Mouse (Mus musculus) embryonic facial prominence, embryonic 11.5 days (tissue): ENCODE measurements around the gene Psma5. TPM values are rescaled to one million over a fixed set of nuclear protein-coding genes. Genes with fewer than 3 reads are reported as not detected.
"Not testable (repeated sequence)": the region's sequence is repeated elsewhere in the genome, so short reads cannot be mapped to it uniquely, and the experiment has no call there.

Source experiments
- ATAC-seq: fragments of 200-750 bp; cut with Nextera tagmentation; replicated peaks from 2 replicates; pipeline ENCODE4 v1.8.0; 2017; ENCODE audit warnings: low read depth; ENCODE audit not compliant: insufficient number of reproducible peaks, low FRiP score, low TSS enrichment
- DNase-seq: peaks from one replicate; pipeline ENCODE4 v3.0.0-alpha.2; 2015; ENCODE audit warnings: low spot score
- H3K27ac ChIP-seq: fragments of 300-500 bp; sonication (generic); replicated peaks from 2 replicates; pipeline ENCODE4 v1.5.1; 2014; ENCODE audit warnings: mild to moderate bottlenecking, low read depth, low read length, control low read depth
- H3K27me3 ChIP-seq: fragments of 300-500 bp; sonication (generic); 2 replicates; pipeline ENCODE4 v1.6.1; 2014; ENCODE audit warnings: mild to moderate bottlenecking, low read length, moderate library complexity, mixed read lengths; ENCODE audit not compliant: control insufficient read depth, insufficient read depth
- H3K36me3 ChIP-seq: fragments of 300-500 bp; sonication (generic); replicated peaks from 2 replicates; pipeline ENCODE4 v1.6.1; 2014; ENCODE audit warnings: low read depth, mild to moderate bottlenecking, low read length, moderate library complexity, mixed read lengths; ENCODE audit not compliant: control insufficient read depth, insufficient read depth
- H3K4me1 ChIP-seq: fragments of 300-500 bp; sonication (generic); 2 replicates; pipeline ENCODE4 v1.6.1; 2014; ENCODE audit warnings: low read length, mixed read lengths; ENCODE audit not compliant: control insufficient read depth, insufficient read depth
- H3K4me2 ChIP-seq: fragments of 300-500 bp; sonication (generic); 2 replicates; pipeline ENCODE4 v1.6.1; 2014; ENCODE audit warnings: low read depth, mild to moderate bottlenecking, control low read depth, low read length, moderate library complexity
- H3K4me3 ChIP-seq: fragments of 300-500 bp; sonication (generic); 2 replicates; pipeline ENCODE4 v1.5.1; 2014; ENCODE audit warnings: low read depth, low read length, control low read depth
- H3K9ac ChIP-seq: fragments of 300-500 bp; sonication (generic); replicated peaks from 2 replicates; pipeline ENCODE4 v1.6.1; 2014; ENCODE audit warnings: mild to moderate bottlenecking, control low read depth, low read length
- H3K9me3 ChIP-seq: fragments of 300-500 bp; sonication (generic); replicated peaks from 2 replicates; pipeline ENCODE4 v1.6.1; 2016; ENCODE audit warnings: mild to moderate bottlenecking, low read length, inconsistent platforms, mixed read lengths; ENCODE audit not compliant: control insufficient read depth
- WGBS: fragments of 180-500 bp; shearing (Covaris S2); extraction: QIAGEN DNeasy Blood & Tissue Kit; methylation state at CpG from one replicate; pipeline ENCODE4 v1.1.7; 2014; 5-methylcytosine and 5-hydroxymethylcytosine counted together
- polyA plus RNA-seq: library from polyadenylated mRNA; unstranded; fragments of >200 nt; fragmentation: Nextera tagmentation; extraction: Ambion mirVana; gene quantifications from 2 replicates; pipeline ENCODE4 v1.2.1, GENCODE M21; 2014

The Psma5 gene
- polyA plus RNA-seq, 1 experiment from 2014 or later, result 344 TPM

- Histone ChIP-seq H3K9ac (no peak overlapping the region), H3K27me3 (no peaks in the 10 kb centered on the region), H3K4me3 (no peak overlapping the region), H3K4me1 (no peaks in the 10 kb centered on the region), H3K27ac (no peak overlapping the region), H3K36me3 (no peaks in the 10 kb centered on the region), H3K4me2 (no peak overlapping the region), H3K9me3 (no peaks in the 10 kb centered on the region)
- no peak for ATAC-seq
- DNase-seq, result peak; percentile 76
- WGBS, result 15% methylated on average over 5 of the region's 5 CpGs
Measured at GRCm38 (mm10) chr3:108214734-108215133, 42.0 kb upstream of the Psma5 start.

- no peaks in the 10 kb centered on the region for H3K36me3 ChIP-seq
- no peak overlapping the region for H3K27ac ChIP-seq
- DNase-seq (no peak), ATAC-seq (no peak)
- H3K9me3 ChIP-seq, result no peaks in the 10 kb centered on the region
- 73% methylated on average over 3 of the region's 3 CpGs for WGBS
- no peak overlapping the region for H3K4me2 ChIP-seq
- no peak overlapping the region for H3K9ac ChIP-seq
- H3K4me3 ChIP-seq, result no peak overlapping the region
- no peaks in the 10 kb centered on the region for H3K4me1 ChIP-seq
- peaks cover 9% of the 10 kb centered on the region for H3K27me3 ChIP-seq
Measured at GRCm38 (mm10) chr3:108220661-108221060, 36.1 kb upstream of the Psma5 start.

GRCm38 (mm10) chr3:108225711-108226557 lies 30.8 kb upstream of the Psma5 start:
- Histone ChIP-seq H3K9me3 (no peaks in the 10 kb centered on the region), H3K9ac (peak overlapping the region; percentile 47), H3K36me3 (no peaks in the 10 kb centered on the region), H3K4me2 (peak overlapping the region; percentile 59), H3K27ac (no peak overlapping the region), H3K4me3 (peak overlapping the region; percentile 46), H3K4me1 (no peaks in the 10 kb centered on the region), H3K27me3 (peaks cover 26% of the 10 kb centered on the region)
- ATAC-seq, result peak; percentile 63
- peak; percentile 16 for DNase-seq
- 2% methylated on average over 66 of the region's 67 CpGs for WGBS

- no peak within 1 kb of the TSS for H3K27ac ChIP-seq
- peak within 1 kb of the TSS; percentile 47 for H3K9ac ChIP-seq
Measured at GRCm38 (mm10) chr3:108226558-108227350, 30.0 kb upstream of the Psma5 start, which contains the start of gene Sypl2. Sypl2 (minus strand) TSS chr3:108226648.

GRCm38 (mm10) chr3:108227521-108227920 lies 29.2 kb upstream of the Psma5 start:
- 69% methylated on average over 2 of the region's 2 CpGs for WGBS
- H3K36me3 ChIP-seq, result no peaks in the 10 kb centered on the region
- no peak overlapping the region for H3K9ac ChIP-seq
- no peak overlapping the region; the same call in 1 of the 2 replicates for H3K4me2 ChIP-seq
- H3K27ac ChIP-seq, result no peak overlapping the region
- H3K4me1 ChIP-seq, result no peaks in the 10 kb centered on the region
- peaks cover 26% of the 10 kb centered on the region for H3K27me3 ChIP-seq
- ATAC-seq (no peak), DNase-seq (no peak)
- no peaks in the 10 kb centered on the region for H3K9me3 ChIP-seq
- no peak overlapping the region for H3K4me3 ChIP-seq

More at GRCm38 (mm10) chr3:108226558-108227350, 30.0 kb upstream of the Psma5 start, which contains the start of gene Sypl2:
- peak; percentile 53 for ATAC-seq
- Histone ChIP-seq H3K9me3 (no peaks in the 10 kb centered on the region), H3K4me3 (peak within 1 kb of the TSS; percentile 46), H3K4me1 (no peaks in the 10 kb centered on the region), H3K27me3 (peaks cover 26% of the 10 kb centered on the region), H3K36me3 (no peaks in the 10 kb centered on the region), H3K4me2 (peak within 1 kb of the TSS; percentile 59)
- peak; percentile 73 for DNase-seq
- WGBS, result 3% methylated on average over 44 of the region's 44 CpGs

GRCm38 (mm10) chr3:108231646-108232045 lies 25.1 kb upstream of the Psma5 start:
- WGBS, result 89% methylated on average over 4 of the region's 4 CpGs
- Histone ChIP-seq H3K4me3 (no peak overlapping the region), H3K4me1 (no peaks in the 10 kb centered on the region), H3K36me3 (no peaks in the 10 kb centered on the region), H3K27ac (no peak overlapping the region), H3K9ac (no peak overlapping the region), H3K4me2 (no peak overlapping the region), H3K9me3 (no peaks in the 10 kb centered on the region), H3K27me3 (peaks cover 7% of the 10 kb centered on the region)
- no peak for DNase-seq
- no peak for ATAC-seq

GRCm38 (mm10) chr3:108237474-108238102 lies 19.1 kb upstream of the Psma5 start:
- 85% methylated on average over 4 of the region's 4 CpGs for WGBS
- not testable (repeated sequence) for H3K36me3 ChIP-seq, H3K4me3 ChIP-seq, H3K9me3 ChIP-seq, DNase-seq, ATAC-seq, H3K9ac ChIP-seq, H3K27ac ChIP-seq, H3K27me3 ChIP-seq, H3K4me1 ChIP-seq, H3K4me2 ChIP-seq
